Mouse (Mus musculus) liver, embryonic 11.5 days (tissue): Measurements from ENCODE around the gene S100a4. TPM values are rescaled to one million over a fixed set of nuclear protein-coding genes. Genes with fewer than 3 reads are reported as not detected.

Experiments used
- ATAC-seq: fragments of 200-750 bp; cut with Nextera tagmentation; replicated peaks from 2 replicates; pipeline ENCODE4 v1.8.0; 2017; ENCODE audit warnings: moderate number of reproducible peaks, mild to moderate bottlenecking, moderate TSS enrichment, moderate library complexity; ENCODE audit not compliant: low FRiP score
- DNase-seq: peaks from one replicate; pipeline ENCODE4 v3.0.0-alpha.2; 2017; ENCODE audit warnings: low spot score
- H3K27ac ChIP-seq: fragments of 300-500 bp; sonication (generic); 2 replicates; pipeline ENCODE4 v1.5.1; 2014; ENCODE audit warnings: mild to moderate bottlenecking, low read depth, low read length, control low read depth
- H3K27me3 ChIP-seq: fragments of 300-500 bp; sonication (generic); replicated peaks from 2 replicates; pipeline ENCODE4 v1.6.1; 2014; ENCODE audit warnings: low read length, mixed read lengths; ENCODE audit not compliant: control insufficient read depth, insufficient read depth
- H3K36me3 ChIP-seq: fragments of 300-500 bp; sonication (generic); 2 replicates; pipeline ENCODE4 v1.6.1; 2014; ENCODE audit warnings: mild to moderate bottlenecking, low read length, moderate library complexity, mixed read lengths; ENCODE audit not compliant: control insufficient read depth, insufficient read depth
- H3K4me1 ChIP-seq: fragments of 300-500 bp; sonication (generic); replicated peaks from 2 replicates; pipeline ENCODE4 v1.6.1; 2014; ENCODE audit warnings: low read length, mixed read lengths; ENCODE audit not compliant: control insufficient read depth, insufficient read depth
- H3K4me2 ChIP-seq: fragments of 300-500 bp; sonication (generic); 2 replicates; pipeline ENCODE4 v1.6.1; 2014; ENCODE audit warnings: mild to moderate bottlenecking, control low read depth, moderate library complexity
- H3K4me3 ChIP-seq: fragments of 300-500 bp; sonication (generic); 2 replicates; pipeline ENCODE4 v1.5.1; 2014; ENCODE audit warnings: low read depth, low read length, control low read depth
- H3K9ac ChIP-seq: fragments of 300-500 bp; sonication (generic); 2 replicates; pipeline ENCODE4 v1.6.1; 2014; ENCODE audit warnings: low read depth, low read length, control low read depth
- H3K9me3 ChIP-seq: fragments of 300-500 bp; sonication (generic); 2 replicates; pipeline ENCODE4 v1.6.1; 2016; ENCODE audit warnings: low read length, inconsistent platforms, mixed read lengths; ENCODE audit not compliant: control insufficient read depth
- WGBS: fragments of 180-500 bp; shearing (Covaris S2); extraction: QIAGEN DNeasy Blood & Tissue Kit; methylation state at CpG from one replicate; pipeline ENCODE4 v1.1.7; 2014; 5-methylcytosine and 5-hydroxymethylcytosine counted together
- polyA plus RNA-seq: library from polyadenylated mRNA; unstranded; fragments of >200 nt; fragmentation: Nextera tagmentation; extraction: Ambion mirVana; gene quantifications from 2 replicates; pipeline ENCODE4 v1.2.1, GENCODE M21; 2014

Gene S100a4
- polyA plus RNA-seq, 1 experiment from 2014 or later = 0.77 TPM

DNA sequence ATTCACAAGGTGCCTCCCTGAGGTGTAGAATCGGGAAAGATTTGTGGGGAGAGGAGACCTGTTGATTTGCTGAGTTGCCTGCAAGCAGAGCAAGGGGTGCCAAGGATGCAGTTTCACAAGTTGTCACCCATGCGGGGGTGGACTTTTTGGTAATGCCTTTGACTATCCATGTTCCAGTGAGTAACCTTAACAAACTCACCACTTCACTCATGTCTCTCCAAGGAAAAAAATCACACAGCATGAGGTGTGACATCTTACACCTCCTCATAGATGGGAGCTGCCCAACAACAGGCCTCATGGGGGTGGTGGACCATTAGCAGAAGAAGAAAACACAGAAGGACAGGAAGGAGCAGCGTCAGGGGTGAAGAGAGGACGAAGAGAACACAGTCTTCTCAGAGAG is 21.0 kb upstream of the S100a4 start:
- 67% methylated on average over 4 of the region's 4 CpGs for WGBS
- H3K4me1 ChIP-seq = no peaks in the 10 kb centered on the region
- DNase-seq = no peak
- ATAC-seq = no peak
- H3K9me3 ChIP-seq = no peaks in the 10 kb centered on the region
- H3K36me3 ChIP-seq = no peaks in the 10 kb centered on the region
- H3K4me3 ChIP-seq = no peak overlapping the region
- no peak overlapping the region for H3K27ac ChIP-seq
- no peaks in the 10 kb centered on the region for H3K27me3 ChIP-seq
- no peak overlapping the region for H3K9ac ChIP-seq
- H3K4me2 ChIP-seq = no peak overlapping the region

DNA sequence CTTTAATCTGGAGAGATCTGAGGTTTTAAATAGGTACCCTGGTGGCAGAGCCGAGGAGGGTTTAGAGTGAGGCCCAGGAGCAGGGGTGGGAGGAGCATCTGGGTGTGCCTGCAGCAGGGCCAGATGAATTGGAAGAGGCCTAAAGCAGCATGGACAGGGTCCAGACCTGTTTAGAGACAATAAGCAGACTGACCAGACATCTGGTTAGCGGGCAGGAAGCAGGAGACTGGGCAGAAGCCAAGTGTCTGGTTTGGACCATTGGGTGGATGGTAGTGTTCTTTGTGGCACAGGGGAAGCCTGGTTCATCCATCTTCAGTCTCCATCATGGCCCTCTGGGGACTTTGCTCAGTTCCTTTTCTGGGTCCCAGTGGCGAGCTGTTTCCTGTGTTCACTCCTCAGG is 19.7 kb upstream of the S100a4 start:
- Histone ChIP-seq H3K36me3 (no peaks in the 10 kb centered on the region), H3K27me3 (no peaks in the 10 kb centered on the region), H3K9ac (no peak overlapping the region), H3K4me2 (no peak overlapping the region), H3K9me3 (no peaks in the 10 kb centered on the region), H3K4me1 (no peaks in the 10 kb centered on the region), H3K27ac (no peak overlapping the region), H3K4me3 (no peak overlapping the region)
- DNase-seq (no peak), ATAC-seq (no peak)
- 35% methylated on average over 3 of the region's 3 CpGs for WGBS

DNA sequence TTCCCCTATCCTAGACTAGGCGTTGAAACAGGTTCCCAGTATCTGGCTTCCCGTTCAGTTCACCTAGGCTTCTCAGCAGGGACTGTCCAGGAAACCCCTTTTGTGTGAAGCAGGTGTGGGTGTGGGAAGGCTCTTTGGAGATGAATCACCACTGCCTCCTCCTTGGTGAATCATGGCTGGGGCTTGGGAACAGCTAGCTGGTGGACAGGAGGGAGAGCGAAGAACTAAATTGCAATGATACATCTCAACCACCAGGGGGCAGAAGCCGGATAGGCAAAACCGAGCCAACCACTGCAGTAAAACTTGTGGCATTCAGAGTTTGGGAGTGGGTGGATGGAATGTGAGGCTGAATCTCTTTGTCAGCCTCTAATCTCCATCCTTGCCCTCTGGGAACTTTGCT is 18.0 kb upstream of the S100a4 start:
- H3K9ac ChIP-seq = no peak overlapping the region
- H3K36me3 ChIP-seq = no peaks in the 10 kb centered on the region
- no peak overlapping the region for H3K4me3 ChIP-seq
- peak; percentile 61 for DNase-seq
- H3K27ac ChIP-seq = no peak overlapping the region
- no peak; the same call in 1 of the 2 replicates for ATAC-seq
- WGBS = 30% methylated on average over 5 of the region's 5 CpGs
- H3K4me2 ChIP-seq = no peak overlapping the region
- H3K4me1 ChIP-seq = no peaks in the 10 kb centered on the region
- no peaks in the 10 kb centered on the region for H3K9me3 ChIP-seq
- no peaks in the 10 kb centered on the region for H3K27me3 ChIP-seq

DNA sequence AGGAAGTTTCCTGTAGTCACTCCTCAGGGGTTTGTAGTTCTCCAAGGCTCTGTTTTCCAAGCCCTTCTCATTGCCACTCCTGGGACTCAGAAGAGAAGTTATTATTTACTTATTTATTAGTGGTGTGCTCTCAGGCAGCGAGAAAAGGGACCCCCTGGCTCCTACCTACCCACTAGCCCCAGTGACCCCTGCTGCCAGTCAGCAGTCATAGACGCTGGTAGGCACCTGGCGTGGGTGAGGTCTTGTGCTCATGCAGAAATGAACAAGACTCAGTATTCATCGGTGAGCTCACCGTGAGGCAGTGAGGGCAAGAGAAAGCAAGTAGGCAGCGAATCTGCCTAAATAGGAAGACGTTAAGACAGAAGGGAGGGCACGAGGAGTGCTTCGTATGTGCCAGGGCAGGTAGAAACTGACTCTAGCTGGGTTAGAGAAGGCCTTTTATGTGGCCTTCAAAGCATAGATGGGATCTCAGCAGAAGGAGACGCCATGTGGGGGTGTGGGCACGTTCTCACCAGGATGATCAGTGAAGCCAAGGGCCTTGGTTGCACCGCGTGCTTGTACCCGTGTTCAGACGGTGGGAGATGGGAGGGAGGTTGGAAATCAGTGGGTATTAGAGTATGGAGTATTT is 17.4 kb upstream of the S100a4 start:
- Histone ChIP-seq H3K27me3 (no peaks in the 10 kb centered on the region), H3K36me3 (no peaks in the 10 kb centered on the region), H3K4me3 (no peak overlapping the region), H3K4me2 (no peak overlapping the region), H3K9ac (no peak overlapping the region), H3K4me1 (no peaks in the 10 kb centered on the region), H3K27ac (no peak overlapping the region), H3K9me3 (no peaks in the 10 kb centered on the region)
- DNase-seq (no peak), ATAC-seq (no peak)
- WGBS = 80% methylated on average over 15 of the region's 15 CpGs

DNA sequence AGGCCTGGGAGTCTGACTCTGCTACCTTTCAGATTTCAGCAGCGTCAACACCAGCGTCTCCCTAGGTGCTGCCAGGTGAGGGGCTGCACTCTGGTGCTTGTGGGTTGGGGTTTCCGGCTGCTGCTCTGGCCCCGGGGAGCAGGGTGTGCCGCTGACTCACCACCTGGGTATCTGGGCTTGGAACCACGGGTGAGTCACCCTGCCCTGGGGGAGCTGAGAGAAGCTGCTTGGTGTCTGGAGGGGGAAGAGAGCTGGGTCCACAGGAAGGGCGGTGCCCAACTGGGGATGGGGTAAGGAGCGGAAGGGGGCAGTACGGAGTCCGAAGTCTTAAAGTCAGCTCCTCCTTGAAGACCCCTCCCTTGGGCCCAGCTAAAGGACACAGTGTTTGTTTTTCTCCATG is 16.7 kb upstream of the S100a4 start:
- ATAC-seq (0 out of 2 replicates have a peak, but pooled peaks have one; percentile 13), DNase-seq (no peak)
- Histone ChIP-seq H3K27ac (no peak overlapping the region), H3K9me3 (no peaks in the 10 kb centered on the region), H3K9ac (no peak overlapping the region), H3K4me1 (no peaks in the 10 kb centered on the region), H3K4me2 (no peak overlapping the region), H3K27me3 (no peaks in the 10 kb centered on the region), H3K36me3 (no peaks in the 10 kb centered on the region), H3K4me3 (no peak overlapping the region)
- 37% methylated on average over 10 of the region's 10 CpGs for WGBS

DNA sequence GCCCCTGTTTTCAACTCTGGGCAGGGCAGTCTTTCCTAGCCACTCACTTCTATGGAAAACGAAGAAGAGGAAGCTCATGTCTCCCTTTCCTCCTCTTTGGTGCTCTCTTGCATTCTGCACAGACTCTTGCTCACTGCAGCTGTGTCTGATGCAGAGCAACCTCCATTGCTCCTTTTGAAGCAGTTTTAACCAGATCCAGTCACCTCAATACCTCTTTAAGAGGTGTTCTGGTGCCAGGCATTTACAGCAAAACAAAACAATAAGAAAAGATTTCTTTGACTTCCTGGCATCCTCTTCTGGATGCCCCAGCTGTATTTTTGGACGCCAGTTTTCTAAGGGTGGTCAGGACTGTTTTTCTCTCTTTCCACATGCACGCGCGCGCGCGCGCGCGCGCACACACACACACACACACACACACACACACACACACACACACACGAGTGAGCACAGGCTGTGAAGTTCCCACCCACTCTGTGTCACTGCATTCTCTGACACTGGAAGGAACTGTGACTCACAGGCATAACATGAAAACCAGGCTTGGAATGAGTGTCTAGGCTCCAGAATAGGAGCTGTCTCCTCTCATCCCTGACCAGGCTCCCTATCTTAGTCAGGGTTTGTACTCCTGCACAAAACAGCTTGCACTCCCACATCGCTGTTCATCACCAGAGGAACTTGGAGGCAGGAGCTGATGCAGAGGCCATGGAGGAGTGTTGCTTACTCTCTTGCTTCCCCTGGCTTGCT is 16.0 kb upstream of the S100a4 start:
- ATAC-seq (no peak), DNase-seq (no peak)
- H3K4me3 ChIP-seq = no peak overlapping the region
- H3K27ac ChIP-seq = no peak overlapping the region
- H3K9me3 ChIP-seq = no peaks in the 10 kb centered on the region
- no peaks in the 10 kb centered on the region for H3K36me3 ChIP-seq
- H3K9ac ChIP-seq = no peak overlapping the region
- H3K4me2 ChIP-seq = no peak overlapping the region
- no peaks in the 10 kb centered on the region for H3K4me1 ChIP-seq
- H3K27me3 ChIP-seq = no peaks in the 10 kb centered on the region
- WGBS = 86% methylated on average over 14 of the region's 14 CpGs

DNA sequence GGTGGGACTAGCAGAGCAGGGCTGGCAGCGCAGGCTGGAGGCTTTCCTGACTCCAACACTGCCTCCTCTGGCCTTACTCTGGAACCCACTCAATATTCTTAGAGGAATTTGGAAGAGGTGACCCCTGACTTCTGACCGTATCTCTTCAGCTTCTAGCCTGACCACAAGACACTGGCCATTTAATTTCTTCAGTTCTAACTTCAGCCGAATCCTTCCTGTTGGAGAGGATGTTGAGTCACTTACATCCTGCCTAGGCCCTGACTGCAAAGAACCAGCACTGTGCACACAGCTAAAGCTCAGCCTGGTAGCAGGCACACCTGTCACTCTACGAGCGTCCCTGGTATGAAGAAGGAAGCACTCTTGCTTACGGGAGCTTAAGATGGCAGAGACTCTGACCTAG is 14.2 kb upstream of the S100a4 start:
- H3K36me3 ChIP-seq = no peaks in the 10 kb centered on the region
- ATAC-seq (0 out of 2 replicates have a peak, but pooled peaks have one; percentile 13), DNase-seq (no peak)
- no peak overlapping the region for H3K4me3 ChIP-seq
- WGBS = 59% methylated on average over 6 of the region's 6 CpGs
- no peaks in the 10 kb centered on the region for H3K9me3 ChIP-seq
- no peaks in the 10 kb centered on the region for H3K4me1 ChIP-seq
- no peak overlapping the region for H3K9ac ChIP-seq
- no peak overlapping the region for H3K27ac ChIP-seq
- H3K4me2 ChIP-seq = no peak overlapping the region
- H3K27me3 ChIP-seq = no peaks in the 10 kb centered on the region

DNA sequence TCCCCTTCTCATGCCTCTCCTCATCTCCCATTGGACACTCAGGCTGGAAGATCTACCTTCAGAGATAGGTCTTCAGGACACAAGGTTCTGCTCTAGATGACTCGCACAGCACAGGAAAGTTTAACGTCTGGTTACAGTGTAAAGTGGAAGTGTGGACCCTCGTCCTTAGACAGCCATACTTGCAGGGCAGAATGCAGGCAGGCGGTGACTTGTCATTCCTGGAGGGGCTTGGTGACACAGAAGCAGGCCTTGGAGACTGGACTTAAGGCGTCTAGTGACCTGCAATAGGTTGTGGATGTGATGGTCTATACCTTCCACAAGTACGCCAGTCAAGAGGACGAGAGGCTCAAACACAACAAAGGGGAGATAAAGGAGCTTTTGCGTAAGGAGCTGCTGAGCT is 13.6 kb upstream of the S100a4 start, which contains the start of gene S100a2:
Gene S100a2, plus strand, starts transcription at position 301 of the 400 bp plus-strand sequence.
- Histone ChIP-seq H3K9ac (no peak within 1 kb of the TSS), H3K4me3 (no peak within 1 kb of the TSS), H3K27ac (no peak within 1 kb of the TSS), H3K4me1 (no peaks in the 10 kb centered on the region), H3K27me3 (no peaks in the 10 kb centered on the region), H3K36me3 (no peaks in the 10 kb centered on the region), H3K9me3 (no peaks in the 10 kb centered on the region), H3K4me2 (no peak within 1 kb of the TSS)
- no peak for DNase-seq
- 67% methylated on average over 8 of the region's 8 CpGs for WGBS
- ATAC-seq = no peak

DNA sequence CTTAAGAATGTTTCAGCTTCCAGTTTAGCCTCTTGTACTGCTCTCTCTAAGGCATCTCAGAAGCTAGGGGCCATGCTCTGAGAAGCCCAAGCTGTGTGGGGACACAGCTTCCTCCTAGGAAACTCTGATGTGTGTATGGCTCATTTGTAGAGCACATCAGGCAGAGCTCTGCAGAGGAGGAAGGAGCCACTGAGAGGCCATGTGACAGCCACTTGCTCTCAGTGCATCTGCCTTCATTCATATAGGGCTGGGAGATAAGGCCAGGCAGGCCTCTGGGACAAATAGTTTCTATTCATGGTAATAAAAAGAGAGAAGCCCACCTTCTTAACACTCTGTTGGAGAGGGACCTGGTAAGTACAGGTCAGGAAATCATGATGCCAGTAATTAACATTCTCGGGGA is 9.1 kb upstream of the S100a4 start:
- WGBS = 79% methylated on average over 1 of the region's 1 CpGs

More for the DNA sequence above, 9.1 kb upstream of the S100a4 start:
- ATAC-seq (no peak), DNase-seq (no peak)
- H3K27me3 ChIP-seq = no peaks in the 10 kb centered on the region
- H3K36me3 ChIP-seq = no peaks in the 10 kb centered on the region
- no peak overlapping the region for H3K9ac ChIP-seq
- no peak overlapping the region for H3K4me3 ChIP-seq
- no peaks in the 10 kb centered on the region for H3K4me1 ChIP-seq
- H3K27ac ChIP-seq = no peak overlapping the region
- no peak overlapping the region for H3K4me2 ChIP-seq
- no peaks in the 10 kb centered on the region for H3K9me3 ChIP-seq
